Mouse (Mus musculus): ENCODE data around the gene Spint3. TPM values are rescaled to one million over a fixed set of nuclear protein-coding genes. Genes with fewer than 3 reads are reported as not detected.
"Not testable (repeated sequence)": the region's sequence is repeated elsewhere in the genome, so short reads cannot be mapped to it uniquely, and the experiment has no call there.

Gene Spint3
- not detected in 2 replicates for polyA plus RNA-seq (2015; fragmentation: Nextera tagmentation; extraction: Ambion mirVana)

- not testable (repeated sequence) for ATAC-seq (ENCODE audit: insufficient read depth, low FRiP score); H3K9ac ChIP-seq (ENCODE audit: low read length); H3K27me3 ChIP-seq (ENCODE audit: control insufficient read depth, insufficient read depth, low read length); H3K4me3 ChIP-seq (replicated peaks; ENCODE audit: low read length); H3K4me1 ChIP-seq (ENCODE audit: control insufficient read depth, insufficient read depth, low read length); H3K36me3 ChIP-seq (ENCODE audit: control insufficient read depth, insufficient read depth, low read length); H3K4me2 ChIP-seq (ENCODE audit: low read depth, low read length); H3K9me3 ChIP-seq (replicated peaks; ENCODE audit: control insufficient read depth, low read length); H3K27ac ChIP-seq (ENCODE audit: low read length)
- whole genome bisulfite sequencing = 75% methylated on average over 6 of the region's 6 CpGs
These were observed at the start of gene Spint3 for GRCm38 (mm10) chr2:164573359-164573758. TSS of gene Spint3 (minus strand) at chr2:164573459.

GRCm38 (mm10) chr2:164621775-164622174, 48.5 kb upstream of the Spint3 start:
- no peak for ATAC-seq (ENCODE audit: insufficient read depth, low FRiP score)
- H3K9me3 ChIP-seq (replicated peaks; ENCODE audit: control insufficient read depth, low read length) = no peaks in the 10 kb centered on the region
- no peaks in the 10 kb centered on the region for H3K36me3 ChIP-seq (ENCODE audit: control insufficient read depth, insufficient read depth, low read length)
- no peaks in the 10 kb centered on the region for H3K4me1 ChIP-seq (ENCODE audit: control insufficient read depth, insufficient read depth, low read length)
- H3K27ac ChIP-seq (ENCODE audit: low read length) = no peak overlapping the region
- H3K4me3 ChIP-seq (replicated peaks; ENCODE audit: low read length) = no peak overlapping the region
- no peak overlapping the region for H3K4me2 ChIP-seq (ENCODE audit: low read depth, low read length)
- no peak overlapping the region for H3K9ac ChIP-seq (ENCODE audit: low read length)
- WGBS = 77% methylated on average over 4 of the region's 4 CpGs
- H3K27me3 ChIP-seq (ENCODE audit: control insufficient read depth, insufficient read depth, low read length) = no peaks in the 10 kb centered on the region

GRCm38 (mm10) chr2:164619050-164619449, 45.8 kb upstream of the Spint3 start:
- no peaks in the 10 kb centered on the region for H3K4me1 ChIP-seq (ENCODE audit: control insufficient read depth, insufficient read depth, low read length)
- no peaks in the 10 kb centered on the region for H3K27me3 ChIP-seq (ENCODE audit: control insufficient read depth, insufficient read depth, low read length)
- no peak for ATAC-seq (ENCODE audit: insufficient read depth, low FRiP score)
- no peak overlapping the region for H3K9ac ChIP-seq (ENCODE audit: low read length)
- H3K9me3 ChIP-seq (replicated peaks; ENCODE audit: control insufficient read depth, low read length) = no peaks in the 10 kb centered on the region
- no peak overlapping the region for H3K27ac ChIP-seq (ENCODE audit: low read length)
- no peak overlapping the region for H3K4me2 ChIP-seq (ENCODE audit: low read depth, low read length)
- no peaks in the 10 kb centered on the region for H3K36me3 ChIP-seq (ENCODE audit: control insufficient read depth, insufficient read depth, low read length)
- H3K4me3 ChIP-seq (replicated peaks; ENCODE audit: low read length) = no peak overlapping the region
- 59% methylated on average over 5 of the region's 5 CpGs for WGBS

GRCm38 (mm10) chr2:164615386-164615785, 42.1 kb upstream of the Spint3 start:
- no peak overlapping the region for H3K27ac ChIP-seq (ENCODE audit: low read length)
- 91% methylated on average over 3 of the region's 3 CpGs for WGBS
- H3K9ac ChIP-seq (ENCODE audit: low read length) = no peak overlapping the region
- H3K36me3 ChIP-seq (ENCODE audit: control insufficient read depth, insufficient read depth, low read length) = no peaks in the 10 kb centered on the region
- no peak overlapping the region for H3K4me2 ChIP-seq (ENCODE audit: low read depth, low read length)
- no peak for ATAC-seq (ENCODE audit: insufficient read depth, low FRiP score)
- H3K4me1 ChIP-seq (ENCODE audit: control insufficient read depth, insufficient read depth, low read length) = no peaks in the 10 kb centered on the region
- no peaks in the 10 kb centered on the region for H3K9me3 ChIP-seq (replicated peaks; ENCODE audit: control insufficient read depth, low read length)
- no peak overlapping the region for H3K4me3 ChIP-seq (replicated peaks; ENCODE audit: low read length)
- no peaks in the 10 kb centered on the region for H3K27me3 ChIP-seq (ENCODE audit: control insufficient read depth, insufficient read depth, low read length)

- not testable (repeated sequence) for H3K27ac ChIP-seq (ENCODE audit: low read length); H3K36me3 ChIP-seq (ENCODE audit: control insufficient read depth, insufficient read depth, low read length); H3K4me2 ChIP-seq (ENCODE audit: low read depth, low read length); H3K4me1 ChIP-seq (ENCODE audit: control insufficient read depth, insufficient read depth, low read length); H3K4me3 ChIP-seq (replicated peaks; ENCODE audit: low read length); ATAC-seq (ENCODE audit: insufficient read depth, low FRiP score); H3K9me3 ChIP-seq (replicated peaks; ENCODE audit: control insufficient read depth, low read length); H3K27me3 ChIP-seq (ENCODE audit: control insufficient read depth, insufficient read depth, low read length); H3K9ac ChIP-seq (ENCODE audit: low read length)
- 48% methylated on average over 8 of the region's 8 CpGs for WGBS
These were observed 40.2 kb upstream of the Spint3 start, which contains the start of the genes Wfdc6b and Wfdc8 for GRCm38 (mm10) chr2:164613471-164613870. TSS of gene Wfdc6b (plus strand) at chr2:164613522. TSS of gene Wfdc8 (minus strand) at chr2:164613626.

GRCm38 (mm10) chr2:164608781-164609180, 35.5 kb upstream of the Spint3 start:
- no peak for ATAC-seq (ENCODE audit: insufficient read depth, low FRiP score)
- Histone ChIP-seq H3K4me2 (ENCODE audit: low read depth, low read length) (no peak overlapping the region), H3K4me3 (replicated peaks; ENCODE audit: low read length) (no peak overlapping the region), H3K4me1 (ENCODE audit: control insufficient read depth, insufficient read depth, low read length) (no peaks in the 10 kb centered on the region), H3K27ac (ENCODE audit: low read length) (no peak overlapping the region), H3K9ac (ENCODE audit: low read length) (no peak overlapping the region), H3K9me3 (replicated peaks; ENCODE audit: control insufficient read depth, low read length) (no peaks in the 10 kb centered on the region; the same call in 1 of the 2 replicates), H3K36me3 (ENCODE audit: control insufficient read depth, insufficient read depth, low read length) (no peaks in the 10 kb centered on the region), H3K27me3 (ENCODE audit: control insufficient read depth, insufficient read depth, low read length) (no peaks in the 10 kb centered on the region)
- 61% methylated on average over 6 of the region's 6 CpGs for WGBS

GRCm38 (mm10) chr2:164604411-164604810, 31.2 kb upstream of the Spint3 start:
- no peak for ATAC-seq (ENCODE audit: insufficient read depth, low FRiP score)
- no peak overlapping the region for H3K4me2 ChIP-seq (ENCODE audit: low read depth, low read length)
- H3K9ac ChIP-seq (ENCODE audit: low read length) = no peak overlapping the region
- H3K4me1 ChIP-seq (ENCODE audit: control insufficient read depth, insufficient read depth, low read length) = no peaks in the 10 kb centered on the region
- H3K4me3 ChIP-seq (replicated peaks; ENCODE audit: low read length) = no peak overlapping the region
- WGBS = 86% methylated on average over 8 of the region's 8 CpGs
- no peaks in the 10 kb centered on the region for H3K27me3 ChIP-seq (ENCODE audit: control insufficient read depth, insufficient read depth, low read length)
- H3K9me3 ChIP-seq (replicated peaks; ENCODE audit: control insufficient read depth, low read length) = peaks cover 6% of the 10 kb centered on the region; the same call in 1 of the 2 replicates
- no peaks in the 10 kb centered on the region for H3K36me3 ChIP-seq (ENCODE audit: control insufficient read depth, insufficient read depth, low read length)
- H3K27ac ChIP-seq (ENCODE audit: low read length) = no peak overlapping the region

GRCm38 (mm10) chr2:164603482-164603881, 30.2 kb upstream of the Spint3 start:
- H3K36me3 ChIP-seq (ENCODE audit: control insufficient read depth, insufficient read depth, low read length) = no peaks in the 10 kb centered on the region
- no peak overlapping the region for H3K9ac ChIP-seq (ENCODE audit: low read length)
- H3K4me1 ChIP-seq (ENCODE audit: control insufficient read depth, insufficient read depth, low read length) = no peaks in the 10 kb centered on the region
- H3K4me3 ChIP-seq (replicated peaks; ENCODE audit: low read length) = no peak overlapping the region
- ATAC-seq (ENCODE audit: insufficient read depth, low FRiP score) = no peak
- no peak overlapping the region for H3K27ac ChIP-seq (ENCODE audit: low read length)
- peaks cover 6% of the 10 kb centered on the region; the same call in 1 of the 2 replicates for H3K9me3 ChIP-seq (replicated peaks; ENCODE audit: control insufficient read depth, low read length)
- H3K27me3 ChIP-seq (ENCODE audit: control insufficient read depth, insufficient read depth, low read length) = no peaks in the 10 kb centered on the region
- no peak overlapping the region for H3K4me2 ChIP-seq (ENCODE audit: low read depth, low read length)
- 92% methylated on average over 3 of the region's 3 CpGs for WGBS

GRCm38 (mm10) chr2:164600179-164600578, 26.9 kb upstream of the Spint3 start:
- Histone ChIP-seq H3K4me3 (replicated peaks; ENCODE audit: low read length) (no peak overlapping the region), H3K36me3 (ENCODE audit: control insufficient read depth, insufficient read depth, low read length) (no peaks in the 10 kb centered on the region), H3K9me3 (replicated peaks; ENCODE audit: control insufficient read depth, low read length) (peaks cover 6% of the 10 kb centered on the region; the same call in 1 of the 2 replicates), H3K9ac (ENCODE audit: low read length) (no peak overlapping the region), H3K27me3 (ENCODE audit: control insufficient read depth, insufficient read depth, low read length) (no peaks in the 10 kb centered on the region), H3K27ac (ENCODE audit: low read length) (no peak overlapping the region), H3K4me1 (ENCODE audit: control insufficient read depth, insufficient read depth, low read length) (no peaks in the 10 kb centered on the region), H3K4me2 (ENCODE audit: low read depth, low read length) (no peak overlapping the region)
- WGBS = 70% methylated on average over 3 of the region's 3 CpGs
- no peak for ATAC-seq (ENCODE audit: insufficient read depth, low FRiP score)

All from stomach, embryonic 16.5 days (tissue).